Mouse (Mus musculus): Measurements from ENCODE around the gene Zfp541. TPM values are rescaled to one million over a fixed set of nuclear protein-coding genes. Genes with fewer than 3 reads are reported as not detected.

Zfp541 gene
- polyA plus RNA-seq, 2 experiments = 0.02 TPM; not detected in 1

DNA sequence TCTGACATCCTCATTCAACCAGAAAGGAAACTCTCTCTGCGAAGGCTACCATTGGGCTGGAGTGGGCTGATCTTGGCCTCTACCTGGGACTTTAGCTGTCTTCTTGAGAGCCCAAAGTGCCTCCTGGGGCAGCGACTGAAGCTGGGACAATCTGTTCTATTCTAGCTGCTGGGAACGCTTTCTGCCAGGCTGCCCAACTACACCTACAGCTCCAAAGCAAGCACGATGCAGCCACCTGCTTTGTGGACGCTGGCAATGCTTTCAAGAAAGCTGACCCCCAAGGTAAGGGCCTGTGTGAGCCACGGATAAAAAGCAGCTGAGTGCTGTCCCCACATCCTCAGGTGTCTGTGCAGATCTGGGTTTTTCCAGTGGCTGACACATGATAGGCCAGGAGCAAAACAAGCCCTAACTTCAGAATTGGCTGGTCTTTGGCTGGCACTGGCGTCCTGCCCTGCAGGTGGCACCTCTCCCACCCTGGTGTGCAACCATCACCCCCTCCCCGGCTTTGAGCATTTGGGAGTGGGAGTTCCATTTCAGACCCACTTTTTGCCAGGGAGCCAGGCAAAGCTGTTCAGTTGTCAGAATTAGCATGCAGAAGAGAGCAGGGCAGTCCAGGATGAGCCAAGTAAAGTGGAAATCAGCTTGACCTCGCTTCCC is 47.4 kb downstream of the Zfp541 start:
- no peaks in the 10 kb centered on the region for H3K27me3 ChIP-seq (ENCODE audit: control insufficient read depth, insufficient read depth, low read length)
- H3K4me2 ChIP-seq (ENCODE audit: low read depth) = no peak overlapping the region
- H3K9ac ChIP-seq (replicated peaks) = no peak overlapping the region
- TF ChIP-seq CTCF (IDR thresholded peaks at IDR 0.05; ENCODE audit: low read depth) (no peak), EP300 (IDR thresholded peaks at IDR 0.05; ENCODE audit: low read depth) (no peak)
- no peaks in the 10 kb centered on the region for H3K4me1 ChIP-seq (replicated peaks; ENCODE audit: control insufficient read depth in 2 of 2, insufficient read depth in 2 of 2, low read length in 1 of 2)
- H3K4me3 ChIP-seq (ENCODE audit: insufficient read depth in 1 of 2, low read depth in 2 of 2, low read length in 2 of 2) = no peak overlapping the region
- no peak overlapping the region for H3K27ac ChIP-seq
- H3K36me3 ChIP-seq (replicated peaks; ENCODE audit: control insufficient read depth, insufficient read depth, low read depth) = peaks cover 77% of the 10 kb centered on the region
- 85% methylated on average over 9 of the region's 9 CpGs for WGBS (ENCODE audit: insufficient replicate concordance)
- no peak for ATAC-seq (ENCODE audit: insufficient read depth)
- no peaks in the 10 kb centered on the region for H3K9me3 ChIP-seq (ENCODE audit: control insufficient read depth, low read length)
- no peak for DNase-seq (ENCODE audit: low read depth in 3 of 3, low spot score in 3 of 3)

DNA sequence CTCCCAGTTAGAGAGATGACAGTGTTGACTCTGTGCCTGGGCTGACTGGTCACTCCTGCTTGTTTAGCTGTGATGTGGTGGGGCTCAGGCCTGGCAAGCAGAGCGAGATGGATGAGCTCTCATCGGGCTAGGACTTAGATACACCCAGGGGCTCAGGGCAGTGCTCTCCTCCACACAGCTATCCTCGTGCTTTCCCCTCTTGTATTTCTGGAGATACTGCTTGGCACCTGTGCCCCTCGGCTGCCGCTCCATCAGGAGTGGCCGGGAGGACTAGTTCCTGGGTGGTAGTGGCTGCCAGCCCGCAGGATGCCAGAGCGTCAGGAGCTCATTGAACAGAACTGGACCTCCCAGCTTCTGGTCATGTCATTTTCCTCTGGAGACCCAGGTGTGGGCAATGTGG is 48.5 kb downstream of the Zfp541 start:
- Histone ChIP-seq H3K4me3 (ENCODE audit: insufficient read depth in 1 of 2, low read depth in 2 of 2, low read length in 2 of 2) (no peak overlapping the region), H3K27ac (no peak overlapping the region), H3K9ac (replicated peaks) (no peak overlapping the region), H3K27me3 (ENCODE audit: control insufficient read depth, insufficient read depth, low read length) (no peaks in the 10 kb centered on the region), H3K9me3 (ENCODE audit: control insufficient read depth, low read length) (no peaks in the 10 kb centered on the region), H3K36me3 (replicated peaks; ENCODE audit: control insufficient read depth, insufficient read depth, low read depth) (peaks cover 82% of the 10 kb centered on the region), H3K4me2 (ENCODE audit: low read depth) (no peak overlapping the region), H3K4me1 (replicated peaks; ENCODE audit: control insufficient read depth in 2 of 2, insufficient read depth in 2 of 2, low read length in 1 of 2) (no peaks in the 10 kb centered on the region)
- ATAC-seq (ENCODE audit: insufficient read depth) (no peak), DNase-seq (ENCODE audit: low read depth in 3 of 3, low spot score in 3 of 3) (no peak)
- 90% methylated on average over 8 of the region's 8 CpGs for WGBS (ENCODE audit: insufficient replicate concordance)
- TF ChIP-seq EP300 (IDR thresholded peaks at IDR 0.05; ENCODE audit: low read depth) = no peak
- no peak for TF ChIP-seq CTCF (IDR thresholded peaks at IDR 0.05; ENCODE audit: low read depth)

DNA sequence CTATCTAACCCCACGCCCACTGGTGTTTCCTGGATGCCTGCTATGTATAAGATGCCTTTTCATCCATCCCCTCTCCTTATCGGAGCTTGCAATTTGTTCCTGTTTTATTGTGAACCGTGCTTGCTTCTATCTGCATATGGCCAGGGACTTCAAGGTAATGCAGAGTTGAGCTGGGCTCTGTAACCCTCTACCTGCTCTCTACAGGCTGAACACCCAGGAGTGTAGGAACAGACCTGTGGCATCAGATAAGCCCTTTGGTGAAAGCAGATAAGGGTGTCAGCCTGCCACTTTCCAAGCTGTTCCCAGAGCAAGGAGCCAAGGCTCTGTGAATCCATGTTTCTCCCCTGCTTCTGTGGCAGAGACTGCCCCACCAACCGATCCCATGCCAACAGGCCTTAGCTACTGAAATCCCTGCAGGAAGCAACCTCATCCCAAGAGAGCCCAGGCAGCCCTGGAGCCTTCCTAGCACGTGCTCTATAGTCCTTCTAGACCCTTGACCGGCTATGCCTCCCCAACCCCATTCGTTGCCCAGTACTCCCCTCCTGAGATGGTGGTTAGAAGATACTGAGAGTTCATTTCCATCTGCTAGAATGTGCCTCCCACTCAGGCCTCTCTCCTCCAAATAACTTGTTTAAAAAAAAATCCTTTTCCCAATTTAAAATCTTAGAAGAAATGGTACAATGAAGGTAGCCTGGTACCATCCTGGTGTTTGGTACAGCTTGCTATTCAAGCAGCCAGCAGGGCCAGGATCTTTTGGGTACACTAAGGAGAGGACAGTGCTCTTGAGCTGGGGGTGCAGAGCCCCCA is 49.9 kb downstream of the Zfp541 start:
- H3K9ac ChIP-seq (replicated peaks) = no peak overlapping the region
- H3K9me3 ChIP-seq (ENCODE audit: control insufficient read depth, low read length) = no peaks in the 10 kb centered on the region
- H3K27ac ChIP-seq = no peak overlapping the region
- WGBS (ENCODE audit: insufficient replicate concordance) = 79% methylated on average over 7 of the region's 7 CpGs
- peaks cover 95% of the 10 kb centered on the region for H3K36me3 ChIP-seq (replicated peaks; ENCODE audit: control insufficient read depth, insufficient read depth, low read depth)
- H3K4me3 ChIP-seq (ENCODE audit: insufficient read depth in 1 of 2, low read depth in 2 of 2, low read length in 2 of 2) = no peak overlapping the region
- no peak; the same call in 1 of the 2 replicates for ATAC-seq (ENCODE audit: insufficient read depth)
- TF ChIP-seq EP300 (IDR thresholded peaks at IDR 0.05; ENCODE audit: low read depth) (no peak), CTCF (IDR thresholded peaks at IDR 0.05; ENCODE audit: low read depth) (no peak)
- no peaks in the 10 kb centered on the region for H3K4me1 ChIP-seq (replicated peaks; ENCODE audit: control insufficient read depth in 2 of 2, insufficient read depth in 2 of 2, low read length in 1 of 2)
- no peak for DNase-seq (ENCODE audit: low read depth in 3 of 3, low spot score in 3 of 3)
- no peaks in the 10 kb centered on the region for H3K27me3 ChIP-seq (ENCODE audit: control insufficient read depth, insufficient read depth, low read length)
- no peak overlapping the region for H3K4me2 ChIP-seq (ENCODE audit: low read depth)

DNA sequence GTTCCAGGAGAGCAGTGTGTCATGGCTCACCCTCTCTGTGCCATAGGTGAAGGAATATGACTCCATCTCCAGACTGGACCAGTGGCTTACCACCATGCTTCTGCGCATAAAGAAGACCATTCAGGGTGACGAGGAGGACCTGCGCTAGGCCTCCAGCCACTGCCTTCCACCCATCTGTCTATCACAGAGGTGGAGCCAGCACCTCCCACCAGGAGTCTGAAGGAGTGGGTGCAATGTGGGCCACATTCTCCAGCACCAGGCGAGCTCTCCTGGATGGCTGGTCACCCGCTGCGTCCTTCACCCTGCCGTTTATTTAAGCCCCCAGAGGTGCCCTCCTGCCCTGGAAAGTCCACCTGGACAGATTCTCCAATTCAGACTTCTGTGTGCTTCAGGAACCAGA is 54.8 kb downstream of the Zfp541 start:
- no peak for TF ChIP-seq CTCF (IDR thresholded peaks at IDR 0.05; ENCODE audit: low read depth)
- TF ChIP-seq EP300 (IDR thresholded peaks at IDR 0.05; ENCODE audit: low read depth) = no peak
- Histone ChIP-seq H3K4me2 (ENCODE audit: low read depth) (no peak overlapping the region), H3K4me3 (ENCODE audit: insufficient read depth in 1 of 2, low read depth in 2 of 2, low read length in 2 of 2) (no peak overlapping the region), H3K36me3 (replicated peaks; ENCODE audit: control insufficient read depth, insufficient read depth, low read depth) (peaks cover 63% of the 10 kb centered on the region), H3K9me3 (ENCODE audit: control insufficient read depth, low read length) (no peaks in the 10 kb centered on the region), H3K4me1 (replicated peaks; ENCODE audit: control insufficient read depth in 2 of 2, insufficient read depth in 2 of 2, low read length in 1 of 2) (peaks cover 3 to 8% of the 10 kb centered on the region in 2 experiments; a peak in 3 of 4 replicates), H3K27me3 (ENCODE audit: control insufficient read depth, insufficient read depth, low read length) (no peaks in the 10 kb centered on the region), H3K27ac (no peak overlapping the region), H3K9ac (replicated peaks) (no peak overlapping the region)
- 94% methylated on average over 7 of the region's 7 CpGs for WGBS (ENCODE audit: insufficient replicate concordance)
- ATAC-seq (ENCODE audit: insufficient read depth) (no peak), DNase-seq (ENCODE audit: low read depth in 3 of 3, low spot score in 3 of 3) (no peak)

DNA sequence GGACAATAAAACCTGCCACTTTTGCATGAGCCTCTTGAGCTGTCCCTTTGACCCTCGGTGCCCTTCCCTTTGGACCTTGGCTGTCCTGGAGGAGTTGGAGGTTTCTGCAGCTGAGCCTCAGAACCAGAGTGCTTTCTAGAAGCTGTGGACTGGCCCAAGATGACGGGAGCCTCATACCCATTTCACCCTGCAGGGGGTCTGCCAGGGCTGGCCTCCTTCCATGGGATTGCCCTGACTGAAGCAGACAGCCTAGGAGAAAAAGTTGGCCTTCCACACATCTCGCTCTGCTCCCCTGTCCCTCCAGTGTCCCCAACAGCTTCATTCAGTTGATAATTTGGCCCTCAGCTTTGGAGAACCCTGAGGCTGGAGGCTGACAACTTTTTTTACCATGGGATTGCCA is 55.5 kb downstream of the Zfp541 start:
- Histone ChIP-seq H3K9ac (replicated peaks) (no peak overlapping the region), H3K4me2 (ENCODE audit: low read depth) (no peak overlapping the region), H3K4me1 (replicated peaks; ENCODE audit: control insufficient read depth in 2 of 2, insufficient read depth in 2 of 2, low read length in 1 of 2) (peaks cover 3 to 8% of the 10 kb centered on the region in 2 experiments; a peak in 3 of 4 replicates), H3K36me3 (replicated peaks; ENCODE audit: control insufficient read depth, insufficient read depth, low read depth) (peaks cover 56% of the 10 kb centered on the region), H3K9me3 (ENCODE audit: control insufficient read depth, low read length) (no peaks in the 10 kb centered on the region), H3K4me3 (ENCODE audit: insufficient read depth in 1 of 2, low read depth in 2 of 2, low read length in 2 of 2) (no peak overlapping the region), H3K27ac (no peak overlapping the region), H3K27me3 (ENCODE audit: control insufficient read depth, insufficient read depth, low read length) (no peaks in the 10 kb centered on the region)
- no peak for TF ChIP-seq EP300 (IDR thresholded peaks at IDR 0.05; ENCODE audit: low read depth)
- TF ChIP-seq CTCF (IDR thresholded peaks at IDR 0.05; ENCODE audit: low read depth) = no peak
- 88% methylated on average over 3 of the region's 3 CpGs for WGBS (ENCODE audit: insufficient replicate concordance)
- DNase-seq (ENCODE audit: low read depth in 3 of 3, low spot score in 3 of 3) (no peak), ATAC-seq (ENCODE audit: insufficient read depth) (no peak)
